Mouse (Mus musculus) testis, adult 2 months (tissue): ENCODE results near the gene Trim40.

Source experiments
- CTCF ChIP-seq: fragments of 200-500 bp; IDR thresholded peaks from 2 replicates; pipeline ENCODE4 v1.5.1; 2012; ENCODE audit warnings: low read depth, mild to moderate bottlenecking, inconsistent platforms, low read length, moderate library complexity; ENCODE audit not compliant: control insufficient read depth, insufficient read depth, insufficient replicate concordance
- POLR2A ChIP-seq: fragments of 200-500 bp; IDR thresholded peaks from 2 replicates; pipeline ENCODE4 v1.6.1; 2012; ENCODE audit warnings: low read depth, mild to moderate bottlenecking, inconsistent platforms, low read length, moderate library complexity; ENCODE audit not compliant: control insufficient read depth

DNA sequence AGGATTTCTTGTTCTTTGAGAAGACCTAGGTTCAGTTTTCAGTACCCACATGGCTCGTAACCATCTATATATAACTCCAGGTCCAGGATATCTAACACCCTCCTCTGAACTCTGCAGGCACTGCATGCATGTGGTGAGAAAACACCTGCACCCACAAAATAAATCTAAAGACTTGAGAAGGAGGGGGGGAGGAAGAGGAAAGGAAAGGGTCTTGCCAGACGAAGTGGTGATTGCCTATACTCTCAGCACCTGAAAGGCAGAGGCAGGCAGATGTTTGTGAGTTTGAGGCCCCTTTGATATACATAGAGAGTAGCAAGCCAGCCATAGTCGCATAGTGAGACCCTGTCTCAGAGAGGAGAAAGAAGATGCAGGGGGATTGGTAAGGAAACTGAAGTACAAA is 50.0 kb downstream of the Trim40 start:
- TF ChIP-seq CTCF: no peak
- TF ChIP-seq POLR2A: no peak
